9 mouse cellular contexts compared by ENCODE assay signal in the genomic region with DNA sequence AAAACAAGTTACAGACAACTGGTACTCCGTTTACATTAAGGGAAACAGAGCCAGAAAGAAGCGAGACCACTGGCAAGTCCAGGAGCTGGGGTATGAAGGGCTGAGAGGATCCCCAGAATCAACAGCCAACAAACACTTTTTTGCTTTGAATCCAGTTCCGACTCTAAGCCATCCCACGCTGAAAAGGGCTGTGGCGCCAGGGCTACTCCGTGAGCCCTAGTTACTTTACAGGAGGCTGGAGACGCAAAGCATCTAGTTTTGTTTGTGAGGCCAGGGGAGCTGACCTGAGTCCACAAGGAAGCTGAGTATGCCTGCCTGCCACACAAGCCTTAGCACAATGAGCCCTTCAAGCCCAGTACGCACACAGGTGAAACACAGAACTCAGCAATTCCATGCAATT. TPM values are rescaled to one million over a fixed set of nuclear protein-coding genes. Genes with fewer than 3 reads are reported as not detected.
DNase-seq lines count a peak whose midpoint lies in the region; ATAC-seq and TF ChIP-seq lines count a peak whose summit lies in the region.
"Had no signal": no experiment of that assay in that cellular context is flagged by ENCODE, and none has a peak within 500 bp of the region (broad histone marks: within the 10 kb centered on the region; RNA-seq: fewer than 3 reads in every experiment).

No protein-coding gene starts in this region.

- H3K4me3 ChIP-seq in left cerebral cortex, adult 2 months: peak overlapping the region; percentile 51
- peak overlapping the region; percentile 83 for H3K4me3 ChIP-seq in forebrain, embryonic 10.5 days
- peak overlapping the region; percentile 71 for H3K4me3 ChIP-seq in intestine, embryonic 16.5 days (ENCODE audit: low read length)
- H3K4me3 ChIP-seq in neural tube, embryonic 12.5 days: peak overlapping the region; percentile 68

- intact Hi-C loops in left cerebral cortex, adult 2 months (cut with DNase I): loop anchor here (5.0 kb wide), 1 partner anchor 35 kb away; no protein-coding TSS in a partner anchor
- intact Hi-C loops in left cerebral cortex, postnatal 10 days (cut with DNase I): loop anchor here (5.0 kb wide), 1 partner anchor 40 kb away; no protein-coding TSS in a partner anchor

- DNase-seq in left cerebral cortex, adult 2 months (ENCODE audit: extremely low spot score in 1 of 2, low spot score in 2 of 2): no peak
- no peak for DNase-seq in left cerebral cortex, postnatal 10 days (ENCODE audit: extremely low spot score in 1 of 2, low spot score in 2 of 2)
- DNase-seq in forebrain, embryonic 10.5 days (ENCODE audit: extremely low spot score, low spot score): no peak
- DNase-seq in cerebellum, postnatal 25 days: no peak
- no peak for DNase-seq in cerebellum, adult 9-11 months
- DNase-seq in cerebellum, postnatal 14 days: no peak

- H3K9ac ChIP-seq in intestine, embryonic 16.5 days (ENCODE audit: low read depth, low read length): peak overlapping the region; percentile 70
- H3K9ac ChIP-seq in neural tube, embryonic 12.5 days: peak overlapping the region; percentile 81; the same call in 1 of the 2 replicates

- H3K36me3 ChIP-seq in forebrain, embryonic 10.5 days (replicated peaks): peaks cover 10% of the 10 kb centered on the region; the same call in 1 of the 2 replicates
- H3K36me3 ChIP-seq in intestine, embryonic 16.5 days (ENCODE audit: control insufficient read depth, insufficient read depth, low read length): no peaks in the 10 kb centered on the region
- no peaks in the 10 kb centered on the region for H3K36me3 ChIP-seq in neural tube, embryonic 12.5 days

- no peaks in the 10 kb centered on the region for H3K9me3 ChIP-seq in forebrain, embryonic 10.5 days
- no peaks in the 10 kb centered on the region for H3K9me3 ChIP-seq in intestine, embryonic 16.5 days (ENCODE audit: control insufficient read depth, low read length)
- no peaks in the 10 kb centered on the region for H3K9me3 ChIP-seq in neural tube, embryonic 12.5 days

- TF ChIP-seq CTCF in left cerebral cortex, adult 2 months (IDR thresholded peaks at IDR 0.05): no peak

- peaks cover 40% of the 10 kb centered on the region for H3K27me3 ChIP-seq in forebrain, embryonic 10.5 days (ENCODE audit: poor library complexity, severe bottlenecking)
- H3K27me3 ChIP-seq in intestine, embryonic 16.5 days (replicated peaks; ENCODE audit: control insufficient read depth, insufficient read depth, low read length): 0 out of 2 replicates have a peak, but pooled peaks cover 2% of the 10 kb centered on the region
- peaks cover 6% of the 10 kb centered on the region for H3K27me3 ChIP-seq in neural tube, embryonic 12.5 days (replicated peaks)

- H3K4me2 ChIP-seq in intestine, embryonic 16.5 days (ENCODE audit: low read depth, low read length): peak overlapping the region; percentile 91
- peak overlapping the region; percentile 65 for H3K4me2 ChIP-seq in neural tube, embryonic 12.5 days (replicated peaks)

- no peak overlapping the region for H3K27ac ChIP-seq in left cerebral cortex, adult 2 months
- peak overlapping the region; percentile 91 for H3K27ac ChIP-seq in forebrain, embryonic 10.5 days
- H3K27ac ChIP-seq in intestine, embryonic 16.5 days (ENCODE audit: low read length): no peak overlapping the region
- no peak overlapping the region for H3K27ac ChIP-seq in neural tube, embryonic 12.5 days

- peak; percentile 15; the same call in 1 of the 2 replicates for ATAC-seq in intestine, embryonic 16.5 days
- ATAC-seq in neural tube, embryonic 12.5 days (ENCODE audit: low FRiP score, low read depth): no peak

- 14% methylated on average over 8 of the region's 8 CpGs for WGBS in forebrain, embryonic 10.5 days
- WGBS in intestine, embryonic 16.5 days: 21% methylated on average over 8 of the region's 8 CpGs
- 18% methylated on average over 8 of the region's 8 CpGs for WGBS in neural tube, embryonic 12.5 days

- peaks cover 48% of the 10 kb centered on the region for H3K4me1 ChIP-seq in forebrain, embryonic 10.5 days
- H3K4me1 ChIP-seq in intestine, embryonic 16.5 days (ENCODE audit: control insufficient read depth, insufficient read depth, low read length): peaks cover 7% of the 10 kb centered on the region
- peaks cover 36% of the 10 kb centered on the region for H3K4me1 ChIP-seq in neural tube, embryonic 12.5 days

RNA-seq across cellular contexts. Expression of a gene that starts 42.8 kb away (rescaled TPM):
- not detected for total RNA-seq in left cerebral cortex, adult 2 months (2021)
- not detected for total RNA-seq in left cerebral cortex, postnatal 10 days (2021)
- not detected in 2 replicates for polyA plus RNA-seq in forebrain, embryonic 10.5 days (2016; fragmentation: Nextera tagmentation; extraction: Ambion mirVana)
- not detected in 2 replicates for polyA plus RNA-seq in intestine, embryonic 16.5 days (2015; fragmentation: Nextera tagmentation; extraction: Ambion mirVana)
- polyA plus RNA-seq in neural tube, embryonic 12.5 days (2016; fragmentation: Nextera tagmentation; extraction: Ambion mirVana): not detected in 2 replicates
- total RNA-seq: layer of hippocampus, postnatal 36 days had no signal

RNA-seq across cellular contexts. Expression of a gene that starts 44.3 kb away (rescaled TPM):
- total RNA-seq in left cerebral cortex, adult 2 months (2021): under 1 TPM in 1 of 2 experiments, not detected in 1; 0.26 TPM
- 1 to 10 TPM; 1.5 to 1.9 TPM for total RNA-seq in left cerebral cortex, postnatal 10 days (2021)
- 0.49 and 0.74 TPM in 2 replicates for polyA plus RNA-seq in forebrain, embryonic 10.5 days (2016; fragmentation: Nextera tagmentation; extraction: Ambion mirVana)
- 1.2 and 1.4 TPM in 2 replicates for polyA plus RNA-seq in intestine, embryonic 16.5 days (2015; fragmentation: Nextera tagmentation; extraction: Ambion mirVana)
- 2.1 and 2.4 TPM in 2 replicates for polyA plus RNA-seq in neural tube, embryonic 12.5 days (2016; fragmentation: Nextera tagmentation; extraction: Ambion mirVana)
